Mouse (Mus musculus): ENCODE measurements around the gene Olfr957. TPM values are rescaled to one million over a fixed set of nuclear protein-coding genes. Genes with fewer than 3 reads are reported as not detected.
A peak's percentile ranks its signal among the peaks of the same experiment; 100 is the strongest.

Gene Olfr957
- total RNA-seq (2021) = not detected
- long read RNA-seq, experiment 1 = 0 reads
- long read RNA-seq, experiment 2 = 0 reads

- no peak for DNase-seq (ENCODE audit: low spot score in 2 of 2)
Observed at GRCm38 (mm10) chr9:39515531-39515930, at the start of gene Olfr957. Olfr957 (minus strand) TSS chr9:39515809.

DNA sequence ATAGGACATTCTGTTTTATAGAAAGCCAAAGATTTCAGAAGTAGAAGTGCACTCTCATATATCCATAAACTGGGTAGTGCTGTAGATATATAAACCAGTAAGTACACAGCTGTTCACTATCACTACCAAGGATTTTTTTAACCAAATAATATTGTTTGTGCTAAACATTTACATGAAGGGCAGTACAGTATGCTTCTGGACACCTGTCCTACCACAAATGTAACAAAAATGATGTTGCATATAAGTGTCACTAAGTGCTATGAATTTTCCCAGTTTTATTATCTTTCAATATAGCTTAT is 42.7 kb upstream of the Olfr957 start:
- DNase-seq (ENCODE audit: low spot score in 2 of 2) = no peak

DNA sequence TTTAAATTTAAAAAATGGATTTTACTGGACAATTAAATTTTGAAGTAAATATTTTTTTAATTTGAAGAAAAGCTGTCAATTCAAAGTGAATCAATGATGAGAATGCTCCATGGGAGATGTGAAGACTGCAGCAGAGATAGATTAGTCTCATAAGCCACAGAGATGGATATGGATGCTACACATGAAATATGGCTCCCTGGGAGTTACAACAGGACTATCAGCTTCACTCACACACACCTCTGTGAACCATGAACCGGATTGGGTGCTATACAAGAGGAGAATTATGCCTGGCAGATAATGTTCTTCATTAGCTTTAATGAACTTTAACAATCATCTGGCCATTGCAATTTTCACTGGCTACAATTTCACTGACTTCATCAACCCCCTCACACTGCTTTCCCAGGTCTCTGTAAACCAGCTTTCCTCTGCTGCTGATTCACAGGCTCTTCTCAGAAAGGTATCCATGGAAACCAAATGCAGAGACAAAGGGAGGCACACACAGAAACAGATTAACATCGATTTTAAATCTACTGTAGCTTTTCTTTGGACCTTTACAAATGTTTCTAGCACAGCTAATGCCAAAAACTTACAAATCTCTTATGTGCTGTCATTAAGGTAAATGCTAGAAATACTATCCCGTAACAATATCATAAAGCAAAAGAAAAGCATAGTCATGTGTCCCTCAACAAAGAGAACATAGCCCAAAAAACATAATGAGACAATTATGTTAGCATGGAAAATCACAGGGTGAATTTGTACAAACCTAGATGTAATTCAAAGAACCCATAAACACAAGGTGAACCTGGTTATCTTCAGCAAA is 42.1 kb upstream of the Olfr957 start:
- no peak for DNase-seq (ENCODE audit: low spot score in 2 of 2)

DNA sequence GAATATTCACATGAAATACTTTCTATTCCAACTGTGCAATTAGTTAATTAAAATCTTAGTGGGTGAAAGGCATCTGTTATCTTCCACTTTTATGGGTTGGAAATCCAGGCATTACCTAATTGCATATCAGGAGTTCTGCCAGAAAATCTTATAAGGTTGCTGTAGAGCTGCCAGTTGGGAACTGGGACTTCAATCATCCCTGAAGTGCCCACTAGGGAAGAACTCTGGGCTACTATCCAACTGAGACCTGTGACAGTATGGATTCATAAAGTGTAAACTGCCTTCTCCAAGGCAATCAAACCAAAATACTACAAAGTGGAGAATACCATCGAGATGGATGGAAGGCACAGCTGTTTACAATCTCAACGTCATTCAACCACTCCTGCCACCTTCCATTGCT is 38.3 kb upstream of the Olfr957 start, which contains the start of gene Olfr958:
Gene Olfr958 (minus strand): TSS at position 109 of the 400 bp plus-strand sequence.
- no peak for DNase-seq (ENCODE audit: low spot score in 2 of 2)

- no peak for DNase-seq (ENCODE audit: low spot score in 2 of 2)
Observed at GRCm38 (mm10) chr9:39550806-39551205, 35.2 kb upstream of the Olfr957 start.

DNA sequence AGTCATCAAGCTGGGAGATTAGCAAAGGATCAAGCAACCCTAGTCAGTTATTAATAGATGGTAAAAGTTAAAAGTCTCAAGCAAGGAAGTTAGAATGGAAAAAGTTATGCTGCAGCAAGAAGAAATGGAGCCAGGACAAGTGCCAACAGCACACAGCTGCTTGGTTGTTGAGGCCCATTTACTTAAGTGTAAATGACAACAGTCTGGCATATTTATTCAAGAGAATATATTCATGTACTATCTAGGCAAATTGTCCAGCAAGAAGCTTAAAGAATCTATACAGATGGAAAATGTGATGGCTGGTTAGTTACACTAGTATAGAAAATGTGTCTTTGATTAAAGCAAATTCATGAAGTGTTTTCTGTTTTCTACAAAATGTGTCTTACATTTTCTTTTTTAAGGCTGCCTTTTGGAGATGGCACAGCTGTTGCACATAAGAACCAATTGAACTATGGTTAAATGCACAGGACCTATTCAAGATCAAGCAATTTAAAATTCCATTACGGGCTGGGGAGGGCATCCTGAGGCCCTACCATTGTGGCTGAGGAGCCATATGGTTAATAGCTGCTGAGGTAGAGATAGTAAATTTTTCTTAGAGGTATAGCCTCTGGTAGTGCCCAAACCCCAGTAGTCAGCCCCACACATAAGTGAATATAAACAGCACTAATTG is 8.1 kb upstream of the Olfr957 start:
- DNase-seq (ENCODE audit: low spot score in 2 of 2) = peak in 1 of 2 experiments; percentile 22

GRCm38 (mm10) chr9:39518595-39518994 is 3.0 kb upstream of the Olfr957 start:
- no peak for DNase-seq (ENCODE audit: low spot score in 2 of 2)

DNA sequence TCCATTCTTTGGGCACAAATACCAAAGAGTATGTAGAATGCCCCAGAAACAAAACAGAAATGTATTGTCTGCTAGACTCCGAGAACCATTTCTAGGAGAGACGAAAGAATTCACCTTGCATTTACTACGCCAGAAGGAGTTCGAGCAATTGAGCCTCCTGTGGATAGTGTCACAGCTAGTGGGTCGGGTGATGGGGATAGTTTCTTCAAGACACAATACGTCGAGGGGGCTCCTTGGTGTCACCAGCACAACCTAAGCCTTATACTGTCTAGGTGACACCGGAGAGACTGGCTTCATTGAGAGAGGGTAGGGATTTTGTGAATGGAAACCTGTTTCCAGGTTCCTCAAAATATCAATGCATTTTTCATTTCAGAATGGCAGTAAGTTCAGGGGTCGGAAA is 6.2 kb downstream of the Olfr957 start:
- DNase-seq (ENCODE audit: low spot score in 2 of 2) = no peak

- peak; percentile 17 to 57 for DNase-seq (ENCODE audit: low spot score in 2 of 2)
Observed at GRCm38 (mm10) chr9:39508998-39509397, 6.6 kb downstream of the Olfr957 start.

GRCm38 (mm10) chr9:39493895-39494294 is 21.7 kb downstream of the Olfr957 start, which contains the start of gene Olfr44:
Olfr44 (minus strand) TSS chr9:39493995.
- DNase-seq (ENCODE audit: low spot score in 2 of 2) = no peak

GRCm38 (mm10) chr9:39471844-39472243 is 43.8 kb downstream of the Olfr957 start, which contains the start of gene Olfr955:
Olfr955 (minus strand) TSS chr9:39471944.
- DNase-seq (ENCODE audit: low spot score in 2 of 2) = no peak

Other genes with a start within 250 kb of the Olfr957 start
- gene Olfr945, start 239.0 kb downstream of the Olfr957 start, total RNA-seq (2021) = not detected
- gene Olfr948, start 189.8 kb downstream of the Olfr957 start, total RNA-seq (2021) = not detected
- not detected for gene Olfr951, start 128.4 kb downstream of the Olfr957 start, total RNA-seq (2021)
- gene Olfr952, start 88.7 kb downstream of the Olfr957 start, total RNA-seq (2021) = not detected
- gene Olfr954, start 59.1 kb downstream of the Olfr957 start, total RNA-seq (2021) = not detected
- not detected for gene Olfr955, start 43.9 kb downstream of the Olfr957 start, total RNA-seq (2021)
- gene Olfr44, start 21.8 kb downstream of the Olfr957 start, total RNA-seq (2021) = not detected
- gene Olfr958, start 38.2 kb upstream of the Olfr957 start, total RNA-seq (2021) = not detected
- gene Olfr959, start 59.8 kb upstream of the Olfr957 start, total RNA-seq (2021) = not detected
- gene AW551984, start 88.6 kb upstream of the Olfr957 start, total RNA-seq (2021) = 100 to 1,000 TPM; 370 to 452 TPM
- not detected for gene Olfr148, start 94.8 kb upstream of the Olfr957 start, total RNA-seq (2021)
- gene Olfr960, start 105.6 kb upstream of the Olfr957 start, total RNA-seq (2021) = not detected
- gene Olfr961, start 129.3 kb upstream of the Olfr957 start, total RNA-seq (2021) = not detected
- gene Olfr963, start 151.4 kb upstream of the Olfr957 start, total RNA-seq (2021) = not detected
- not detected for gene Olfr149, start 191.3 kb upstream of the Olfr957 start, total RNA-seq (2021)
- not detected for gene Olfr965, start 195.5 kb upstream of the Olfr957 start, total RNA-seq (2021)
- gene Olfr150, start 215.2 kb upstream of the Olfr957 start, total RNA-seq (2021) = not detected
- not detected for gene Olfr967, start 230.4 kb upstream of the Olfr957 start, total RNA-seq (2021)

Data from gastrocnemius, postnatal 4 days (tissue).